ENCODE assay signal across 13 mouse cellular contexts in the genomic region with DNA sequence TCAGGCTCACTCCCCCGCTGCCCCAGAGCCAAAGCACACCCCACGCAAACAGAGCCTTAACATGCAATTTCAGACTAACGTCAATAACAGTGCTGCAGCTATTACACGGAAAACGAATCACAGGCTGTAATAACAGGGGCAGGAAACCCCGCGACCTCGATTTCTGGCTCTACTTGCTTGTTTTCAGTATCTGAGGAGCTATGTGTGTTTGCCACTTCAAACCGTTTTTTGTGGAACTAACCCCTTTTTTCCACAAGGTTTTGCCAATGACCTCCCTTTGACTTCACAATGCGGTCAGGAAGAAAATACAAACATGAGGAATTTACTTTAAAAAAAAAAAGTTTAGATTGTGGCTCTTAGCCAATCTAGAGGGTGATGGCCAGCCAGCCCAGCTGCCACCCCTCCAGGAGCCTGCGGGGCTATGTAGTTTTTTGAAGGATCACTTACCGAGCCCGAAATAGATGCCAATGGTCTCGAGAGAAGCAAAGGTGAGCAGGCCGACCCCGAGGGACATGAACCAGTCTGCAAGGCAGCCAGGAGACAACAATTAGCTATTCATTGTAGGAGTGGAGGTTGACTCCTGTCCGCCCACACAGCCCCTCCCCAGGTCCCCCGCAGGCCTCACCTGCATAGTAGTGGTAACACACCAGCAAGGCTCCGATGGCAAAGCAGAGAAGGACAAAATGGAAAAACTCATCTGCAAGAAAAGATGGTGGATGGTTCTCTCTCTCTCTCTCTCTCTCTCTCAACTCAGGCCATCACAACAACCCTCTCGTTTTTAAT. TPM values are rescaled to one million over a fixed set of nuclear protein-coding genes. Genes with fewer than 3 reads are reported as not detected.
A peak's percentile ranks its signal among the peaks of the same experiment; 100 is the strongest.
DNase-seq lines count a peak whose midpoint lies in the region; ATAC-seq lines count a peak whose summit lies in the region.
"Had no signal": no experiment of that assay in that cellular context is flagged by ENCODE, and none has a peak within 500 bp of the region (broad histone marks: within the 10 kb centered on the region; RNA-seq: fewer than 3 reads in every experiment).

No protein-coding gene starts in this region.

- no peak for ATAC-seq in forebrain, embryonic 11.5 days (replicated peaks; ENCODE audit: low FRiP score)
- 0 out of 2 replicates have a peak, but pooled peaks have one; percentile 20 for ATAC-seq in kidney, embryonic 14.5 days (ENCODE audit: low FRiP score, low TSS enrichment)
- ATAC-seq in midbrain, embryonic 11.5 days (ENCODE audit: low FRiP score) = no peak
- no peak for ATAC-seq in midbrain, embryonic 14.5 days (ENCODE audit: low FRiP score, low TSS enrichment)
- ATAC-seq: midbrain, embryonic 16.5 days had no signal

- H3K36me3 ChIP-seq in forebrain, embryonic 10.5 days (replicated peaks) = no peaks in the 10 kb centered on the region
- H3K36me3 ChIP-seq in forebrain, embryonic 11.5 days (ENCODE audit: control insufficient read depth, insufficient read depth, low read length) = no peaks in the 10 kb centered on the region
- no peaks in the 10 kb centered on the region for H3K36me3 ChIP-seq in kidney, embryonic 14.5 days (ENCODE audit: control insufficient read depth, insufficient read depth, low read length)
- no peaks in the 10 kb centered on the region for H3K36me3 ChIP-seq in midbrain, embryonic 11.5 days (ENCODE audit: control insufficient read depth, insufficient read depth, low read length)
- no peaks in the 10 kb centered on the region for H3K36me3 ChIP-seq in midbrain, embryonic 14.5 days (ENCODE audit: control insufficient read depth, insufficient read depth, low read length)
- H3K36me3 ChIP-seq: neural tube, embryonic 13.5 days had no signal

- H3K4me2 ChIP-seq in forebrain, embryonic 11.5 days (ENCODE audit: low read depth, low read length, severe bottlenecking) = no peak overlapping the region
- H3K4me2 ChIP-seq in kidney, embryonic 14.5 days (replicated peaks; ENCODE audit: low read depth, low read length) = peak overlapping the region; percentile 18; the same call in 1 of the 2 replicates
- H3K4me2 ChIP-seq in midbrain, embryonic 11.5 days = no peak overlapping the region
- H3K4me2 ChIP-seq in midbrain, embryonic 14.5 days (ENCODE audit: low read length) = no peak overlapping the region
- H3K4me2 ChIP-seq: neural tube, embryonic 13.5 days had no signal

- H3K27me3 ChIP-seq in forebrain, embryonic 10.5 days (ENCODE audit: poor library complexity, severe bottlenecking) = no peaks in the 10 kb centered on the region
- no peaks in the 10 kb centered on the region for H3K27me3 ChIP-seq in forebrain, embryonic 11.5 days (ENCODE audit: control insufficient read depth, insufficient read depth, low read length)
- no peaks in the 10 kb centered on the region for H3K27me3 ChIP-seq in kidney, embryonic 14.5 days (ENCODE audit: control insufficient read depth, insufficient read depth, low read length)
- H3K27me3 ChIP-seq in midbrain, embryonic 11.5 days (ENCODE audit: control insufficient read depth, insufficient read depth, low read length) = no peaks in the 10 kb centered on the region
- H3K27me3 ChIP-seq in midbrain, embryonic 14.5 days (ENCODE audit: control insufficient read depth, insufficient read depth, low read length) = no peaks in the 10 kb centered on the region
- H3K27me3 ChIP-seq: neural tube, embryonic 13.5 days had no signal

- no peak overlapping the region for H3K9ac ChIP-seq in forebrain, embryonic 11.5 days (ENCODE audit: low read length)
- no peak overlapping the region for H3K9ac ChIP-seq in kidney, embryonic 14.5 days (ENCODE audit: low read depth, low read length)
- no peak overlapping the region for H3K9ac ChIP-seq in midbrain, embryonic 11.5 days (ENCODE audit: low read length)
- no peak overlapping the region for H3K9ac ChIP-seq in midbrain, embryonic 14.5 days (replicated peaks; ENCODE audit: low read length)
- H3K9ac ChIP-seq: neural tube, embryonic 13.5 days had no signal

- peaks cover 6% of the 10 kb centered on the region; the same call in 1 of the 2 replicates for H3K4me1 ChIP-seq in forebrain, embryonic 10.5 days
- H3K4me1 ChIP-seq in forebrain, embryonic 11.5 days (replicated peaks; ENCODE audit: control insufficient read depth, insufficient read depth, low read length) = no peaks in the 10 kb centered on the region
- H3K4me1 ChIP-seq in kidney, embryonic 14.5 days (ENCODE audit: control insufficient read depth, insufficient read depth, low read length) = peaks cover 9% of the 10 kb centered on the region; the same call in 1 of the 2 replicates
- H3K4me1 ChIP-seq in midbrain, embryonic 11.5 days (ENCODE audit: control insufficient read depth, insufficient read depth, low read length) = no peaks in the 10 kb centered on the region
- H3K4me1 ChIP-seq in midbrain, embryonic 14.5 days (ENCODE audit: control insufficient read depth, insufficient read depth, low read length) = no peaks in the 10 kb centered on the region
- H3K4me1 ChIP-seq: neural tube, embryonic 13.5 days had no signal

- H3K9me3 ChIP-seq in forebrain, embryonic 10.5 days = peaks cover 9% of the 10 kb centered on the region; the same call in 1 of the 2 replicates
- no peaks in the 10 kb centered on the region; the same call in 1 of the 2 replicates for H3K9me3 ChIP-seq in forebrain, embryonic 11.5 days (ENCODE audit: control insufficient read depth, low read length)
- H3K9me3 ChIP-seq in kidney, embryonic 14.5 days (ENCODE audit: control insufficient read depth, low read length) = peaks cover 7% of the 10 kb centered on the region; the same call in 1 of the 2 replicates
- no peaks in the 10 kb centered on the region for H3K9me3 ChIP-seq in midbrain, embryonic 11.5 days (ENCODE audit: control insufficient read depth, low read length)
- H3K9me3 ChIP-seq in midbrain, embryonic 14.5 days (ENCODE audit: control insufficient read depth, low read length) = no peaks in the 10 kb centered on the region
- H3K9me3 ChIP-seq: neural tube, embryonic 13.5 days had no signal

- 77% methylated on average over 20 of the region's 20 CpGs for WGBS in forebrain, embryonic 10.5 days
- 77% methylated on average over 20 of the region's 20 CpGs for WGBS in forebrain, embryonic 11.5 days
- WGBS in kidney, embryonic 14.5 days = 45% methylated on average over 20 of the region's 20 CpGs
- 80% methylated on average over 20 of the region's 20 CpGs for WGBS in midbrain, embryonic 11.5 days
- WGBS in midbrain, embryonic 14.5 days = 84% methylated on average over 20 of the region's 20 CpGs

- no peak overlapping the region for H3K4me3 ChIP-seq in forebrain, embryonic 10.5 days
- H3K4me3 ChIP-seq in forebrain, embryonic 11.5 days (ENCODE audit: low read depth, low read length) = no peak overlapping the region
- no peak overlapping the region for H3K4me3 ChIP-seq in kidney, embryonic 14.5 days (ENCODE audit: low read length)
- no peak overlapping the region for H3K4me3 ChIP-seq in midbrain, embryonic 11.5 days (ENCODE audit: low read depth, low read length)
- no peak overlapping the region for H3K4me3 ChIP-seq in midbrain, embryonic 14.5 days (replicated peaks; ENCODE audit: low read depth, low read length)
- H3K4me3 ChIP-seq: neural tube, embryonic 13.5 days had no signal

- DNase-seq in forebrain, embryonic 10.5 days (ENCODE audit: extremely low spot score, low spot score) = no peak
- no peak for DNase-seq in forebrain, embryonic 11.5 days (ENCODE audit: low spot score)
- DNase-seq in kidney, adult 11 months = no peak
- DNase-seq in midbrain, embryonic 11.5 days (ENCODE audit: low spot score, missing footprints) = peak; percentile 77
- DNase-seq in midbrain, embryonic 14.5 days = no peak
- DNase-seq in left cerebral cortex, postnatal 4 days = no peak
- DNase-seq in cerebellum, postnatal 4 days (ENCODE audit: low spot score in 2 of 2) = no peak
- DNase-seq: adrenal gland, postnatal 36 days; retina, postnatal 1 day; spleen, adult 18-20 months had no signal

- H3K27ac ChIP-seq in forebrain, embryonic 10.5 days = 0 out of 2 replicates have a peak overlapping the region, but pooled peaks have one; percentile 35
- no peak overlapping the region for H3K27ac ChIP-seq in forebrain, embryonic 11.5 days (ENCODE audit: low read depth, low read length)
- no peak overlapping the region for H3K27ac ChIP-seq in kidney, embryonic 14.5 days (ENCODE audit: low read depth, low read length)
- H3K27ac ChIP-seq in midbrain, embryonic 11.5 days (ENCODE audit: low read depth, low read length) = no peak overlapping the region
- no peak overlapping the region for H3K27ac ChIP-seq in midbrain, embryonic 14.5 days (replicated peaks; ENCODE audit: low read depth, low read length)
- H3K27ac ChIP-seq: neural tube, embryonic 13.5 days had no signal

- intact Hi-C loops in left cerebral cortex, postnatal 4 days (cut with DNase I) = no loop called here

RNA-seq across cellular contexts. Expression of a gene that starts 31.5 kb away (rescaled TPM):
- polyA plus RNA-seq in forebrain, embryonic 10.5 days (2016; fragmentation: Nextera tagmentation; extraction: Ambion mirVana) = 0.97 and 1.5 TPM in 2 replicates
- 2.2 and 2.6 TPM in 2 replicates for polyA plus RNA-seq in forebrain, embryonic 11.5 days (2014; fragmentation: Nextera tagmentation; extraction: Ambion mirVana)
- 1.4 and 1.8 TPM in 2 replicates for polyA plus RNA-seq in kidney, embryonic 14.5 days (2014; fragmentation: Nextera tagmentation; extraction: Ambion mirVana)
- 1.4 and 2.1 TPM in 2 replicates for polyA plus RNA-seq in midbrain, embryonic 11.5 days (2014; fragmentation: Nextera tagmentation; extraction: Ambion mirVana)
- polyA plus RNA-seq in midbrain, embryonic 14.5 days (2014; fragmentation: Nextera tagmentation; extraction: Ambion mirVana) = 0.66 and 1.4 TPM in 2 replicates
- 1 to 10 TPM in 1 of 2 experiments, under 1 TPM in 1; 0.60 to 1.2 TPM for total RNA-seq in left cerebral cortex, postnatal 4 days (2021)

RNA-seq across cellular contexts. Expression of a gene that starts 43.6 kb away (rescaled TPM):
- polyA plus RNA-seq in forebrain, embryonic 10.5 days (2016; fragmentation: Nextera tagmentation; extraction: Ambion mirVana) = 59.5 and 65.2 TPM in 2 replicates
- 46.4 and 49.8 TPM in 2 replicates for polyA plus RNA-seq in forebrain, embryonic 11.5 days (2014; fragmentation: Nextera tagmentation; extraction: Ambion mirVana)
- polyA plus RNA-seq in kidney, embryonic 14.5 days (2014; fragmentation: Nextera tagmentation; extraction: Ambion mirVana) = 24.0 and 36.1 TPM in 2 replicates
- polyA plus RNA-seq in midbrain, embryonic 11.5 days (2014; fragmentation: Nextera tagmentation; extraction: Ambion mirVana) = 24.6 and 27.5 TPM in 2 replicates
- 9.0 and 12.6 TPM in 2 replicates for polyA plus RNA-seq in midbrain, embryonic 14.5 days (2014; fragmentation: Nextera tagmentation; extraction: Ambion mirVana)
- total RNA-seq in left cerebral cortex, postnatal 4 days (2021) = 1 to 10 TPM; 8.3 to 8.5 TPM

RNA-seq across cellular contexts. Expression of a gene that starts 54.3 kb away (rescaled TPM):
- polyA plus RNA-seq in forebrain, embryonic 10.5 days (2016; fragmentation: Nextera tagmentation; extraction: Ambion mirVana) = 119 and 121 TPM in 2 replicates
- 153 and 175 TPM in 2 replicates for polyA plus RNA-seq in forebrain, embryonic 11.5 days (2014; fragmentation: Nextera tagmentation; extraction: Ambion mirVana)
- 85.9 and 125 TPM in 2 replicates for polyA plus RNA-seq in kidney, embryonic 14.5 days (2014; fragmentation: Nextera tagmentation; extraction: Ambion mirVana)
- polyA plus RNA-seq in midbrain, embryonic 11.5 days (2014; fragmentation: Nextera tagmentation; extraction: Ambion mirVana) = 141 and 146 TPM in 2 replicates
- 148 and 179 TPM in 2 replicates for polyA plus RNA-seq in midbrain, embryonic 14.5 days (2014; fragmentation: Nextera tagmentation; extraction: Ambion mirVana)
- 100 to 1,000 TPM; 180 to 191 TPM for total RNA-seq in left cerebral cortex, postnatal 4 days (2021)
